Mouse (Mus musculus): ENCODE data around the gene Ints1.

Ints1 gene

GRCm38 (mm10) chr5:139775216-139775926 is at the start of gene Ints1:
Gene Ints1, minus strand, starts transcription at chr5:139775674.
- peak; percentile 98 for DNase-seq

- no peak for DNase-seq
Measured at GRCm38 (mm10) chr5:139824531-139824930, 49.1 kb upstream of the Ints1 start.

GRCm38 (mm10) chr5:139821466-139822459 is 46.3 kb upstream of the Ints1 start:
- DNase-seq, result no peak

GRCm38 (mm10) chr5:139819538-139820181 is 44.2 kb upstream of the Ints1 start, which contains the start of gene Tmem184a:
Gene Tmem184a, minus strand, starts transcription at chr5:139819917.
- no peak for DNase-seq

- peak; percentile 70 for DNase-seq
Measured at GRCm38 (mm10) chr5:139818801-139819200, 43.3 kb upstream of the Ints1 start.

GRCm38 (mm10) chr5:139818056-139818455 is 42.6 kb upstream of the Ints1 start:
- DNase-seq, result no peak

GRCm38 (mm10) chr5:139817292-139817691 is 41.8 kb upstream of the Ints1 start:
- peak; percentile 41 for DNase-seq

- DNase-seq, result no peak
Measured at GRCm38 (mm10) chr5:139816445-139816844, 41.0 kb upstream of the Ints1 start.

GRCm38 (mm10) chr5:139815964-139816363 is 40.5 kb upstream of the Ints1 start:
- DNase-seq, result no peak

GRCm38 (mm10) chr5:139813963-139814381 is 38.5 kb upstream of the Ints1 start:
- no peak for DNase-seq

GRCm38 (mm10) chr5:139813126-139813490 is 37.6 kb upstream of the Ints1 start:
- DNase-seq, result no peak

- DNase-seq, result no peak
Measured at GRCm38 (mm10) chr5:139812398-139813125, 37.1 kb upstream of the Ints1 start.

- DNase-seq, result no peak
Measured at GRCm38 (mm10) chr5:139811677-139812397, 36.4 kb upstream of the Ints1 start.

- no peak for DNase-seq
Measured at GRCm38 (mm10) chr5:139809397-139809796, 33.9 kb upstream of the Ints1 start.

- no peak for DNase-seq
Measured at GRCm38 (mm10) chr5:139805924-139806323, 30.4 kb upstream of the Ints1 start.

GRCm38 (mm10) chr5:139804573-139805111 is 29.2 kb upstream of the Ints1 start:
- no peak for DNase-seq

- no peak for DNase-seq
Measured at GRCm38 (mm10) chr5:139804107-139804551, 28.7 kb upstream of the Ints1 start.

GRCm38 (mm10) chr5:139803601-139804102 is 28.2 kb upstream of the Ints1 start:
- peak; percentile 53 for DNase-seq

- no peak for DNase-seq
Measured at GRCm38 (mm10) chr5:139803165-139803564, 27.7 kb upstream of the Ints1 start.

GRCm38 (mm10) chr5:139801880-139802279 is 26.4 kb upstream of the Ints1 start:
- no peak for DNase-seq

- DNase-seq, result no peak
Measured at GRCm38 (mm10) chr5:139801231-139801630, 25.8 kb upstream of the Ints1 start.

All from thymus, postnatal 14 days (tissue).